Mouse (Mus musculus): ENCODE results near the gene Faim.

Gene Faim

DNA sequence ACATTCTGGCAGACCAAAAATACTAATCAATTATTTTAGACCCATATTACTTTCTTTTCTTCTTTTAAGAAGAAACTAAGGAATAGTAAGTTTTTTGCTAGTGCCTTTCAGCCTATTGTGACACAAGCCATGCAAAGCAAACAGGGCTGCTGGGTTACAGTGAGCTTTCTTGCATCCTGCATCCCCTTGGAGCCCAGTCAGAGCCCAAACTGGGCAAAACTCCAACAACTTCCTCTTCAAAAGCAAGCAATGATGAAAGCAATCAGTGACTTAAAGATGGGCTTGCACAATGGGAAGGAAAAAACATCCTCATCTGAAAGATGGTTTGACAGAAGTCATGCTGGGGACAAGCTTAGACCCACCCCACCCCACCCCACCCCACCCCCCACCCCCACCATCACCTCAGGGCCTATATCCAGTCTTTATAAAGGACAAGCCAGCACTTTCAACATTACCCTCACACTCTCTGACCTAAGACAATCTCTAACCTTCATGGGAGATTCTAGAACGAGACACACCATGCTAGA lies 62.6 kb downstream of the Faim start:
- DNase-seq (ENCODE audit: low spot score in 2 of 2), result no peak

DNA sequence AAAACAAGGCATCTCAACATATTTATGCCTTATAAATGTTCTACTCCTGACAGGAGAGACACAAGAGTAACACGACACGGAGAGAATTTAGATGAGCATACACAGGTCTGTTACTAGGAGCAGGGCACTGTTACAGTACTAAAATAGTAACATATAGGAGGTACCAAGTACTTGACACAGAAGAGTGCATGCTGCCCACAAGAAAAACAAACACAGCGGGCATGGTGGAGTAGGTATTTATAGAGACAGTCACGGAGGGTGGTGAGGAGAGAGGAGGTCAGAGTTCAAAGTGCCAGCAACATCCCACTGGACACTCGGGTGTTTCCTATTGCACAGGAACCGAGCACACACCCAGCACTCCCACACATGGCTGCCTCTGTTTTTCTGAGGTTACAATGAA lies 63.6 kb downstream of the Faim start:
- DNase-seq (ENCODE audit: low spot score in 2 of 2), result no peak
